Mouse (Mus musculus) ES-E14 (cell line): ENCODE measurements around the gene LTO1. TPM values are rescaled to one million over a fixed set of nuclear protein-coding genes. Genes with fewer than 3 reads are reported as not detected.

Source experiments
- DNase-seq: peaks from one replicate; pipeline ENCODE4 v3.0.0-alpha.2; 2013; ENCODE audit warnings: low read depth, low spot score
- H3K27ac ChIP-seq: 2 replicates; pipeline ENCODE4 v1.5.1; 2012; ENCODE audit warnings: low read depth, mild to moderate bottlenecking, low read length, moderate library complexity, mixed read lengths; ENCODE audit not compliant: poor library complexity, insufficient read depth, severe bottlenecking
- H3K36me3 ChIP-seq: 2 replicates; pipeline ENCODE4 v1.6.1; 2012; ENCODE audit warnings: mild to moderate bottlenecking, low read length, moderate library complexity, mixed read lengths; ENCODE audit not compliant: control insufficient read depth, poor library complexity, insufficient read depth, severe bottlenecking
- H3K4me1 ChIP-seq, 2 experiments: fragments of 150-350 bp in 1 of 2; sonication (generic) in 1 of 2; 2 replicates each; pipeline ENCODE4 v1.6.1; 2012; ENCODE audit warnings: low read length in 2 of 2, mild to moderate bottlenecking in 1 of 2, mixed read lengths in 1 of 2; ENCODE audit not compliant: control insufficient read depth in 2 of 2, insufficient read depth in 2 of 2, poor library complexity in 1 of 2
- H3K4me3 ChIP-seq, 2 experiments: fragments of 150-350 bp in 1 of 2; sonication (generic) in 1 of 2; 2 replicates each; pipeline ENCODE4 v1.5.1; 2012; ENCODE audit warnings: low read length in 2 of 2, low read depth in 1 of 2, mild to moderate bottlenecking in 1 of 2, mixed read lengths in 1 of 2; ENCODE audit not compliant: insufficient read depth in 1 of 2, poor library complexity in 1 of 2, severe bottlenecking in 1 of 2
- H3K9ac ChIP-seq: 2 replicates; pipeline ENCODE4 v1.6.1; 2012; ENCODE audit warnings: low read depth, mild to moderate bottlenecking, low read length, mixed read lengths; ENCODE audit not compliant: poor library complexity, insufficient read depth, severe bottlenecking
- H3K9me3 ChIP-seq: fragments of 150-350 bp; sonication (generic); 2 replicates; pipeline ENCODE4 v1.6.1; 2012; ENCODE audit warnings: low read depth, mild to moderate bottlenecking, low read length; ENCODE audit not compliant: control insufficient read depth, insufficient read depth
- CHD2 ChIP-seq: IDR thresholded peaks from 2 replicates; pipeline ENCODE4 v1.6.1; 2014; ENCODE audit warnings: mild to moderate bottlenecking, low read depth, low read length, inconsistent platforms
- HCFC1 ChIP-seq: IDR thresholded peaks from 2 replicates; pipeline ENCODE4 v1.6.1; 2012; ENCODE audit warnings: low read length, inconsistent platforms, borderline replicate concordance; ENCODE audit not compliant: insufficient read depth
- MAFK ChIP-seq: IDR thresholded peaks from 2 replicates; pipeline ENCODE4 v1.6.1; 2014; ENCODE audit warnings: mild to moderate bottlenecking, low read depth, low read length, inconsistent platforms; ENCODE audit not compliant: insufficient read depth
- ZC3H11A ChIP-seq: IDR thresholded peaks from 2 replicates; pipeline ENCODE4 v1.6.1; 2012; ENCODE audit warnings: low read depth, mild to moderate bottlenecking, inconsistent platforms, low read length, borderline replicate concordance
- ZNF384 ChIP-seq: IDR thresholded peaks from 2 replicates; pipeline ENCODE4 v1.6.1; 2012; ENCODE audit warnings: low read depth, low read length, inconsistent platforms
- in situ Hi-C, 2 experiments: fragments of 600-800 bp; cut with MboI; formaldehyde crosslinking; loops; one replicate each; pipeline ENCODE4 v1.15.1; 2025; ENCODE audit warnings: low sequenced_read_pairs in 2 of 2, inconsistent platforms in 1 of 2; ENCODE audit not compliant: unreplicated experiment in 2 of 2
- total RNA-seq: library from RNA; depleted of rRNA; stranded (reverse); fragments of 300-350 nt; gene quantifications from 2 replicates; pipeline ENCODE4 v1.2.3, GENCODE M21; 2012

Gene LTO1
- total RNA-seq, 1 experiment, result 23.9 TPM

- no peaks in the 10 kb centered on the region for H3K9me3 ChIP-seq
- peaks cover 0 to 2% of the 10 kb centered on the region in 2 experiments; a peak in 1 of 4 replicates for H3K4me1 ChIP-seq
- H3K36me3 ChIP-seq, result no peaks in the 10 kb centered on the region
- no peak for TF ChIP-seq HCFC1
- TF ChIP-seq MAFK, result no peak
- TF ChIP-seq ZC3H11A, result no peak
- no peak for TF ChIP-seq ZNF384
- TF ChIP-seq CHD2, result no peak
- H3K9ac ChIP-seq, result no peak overlapping the region
- H3K27ac ChIP-seq, result no peak overlapping the region
- DNase-seq, result no peak
- H3K4me3 ChIP-seq, result no peak overlapping the region
- in situ Hi-C loops, result no loop called here
Observed at GRCm38 (mm10) chr7:144970997-144971768, 56.3 kb downstream of the LTO1 start.

DNA sequence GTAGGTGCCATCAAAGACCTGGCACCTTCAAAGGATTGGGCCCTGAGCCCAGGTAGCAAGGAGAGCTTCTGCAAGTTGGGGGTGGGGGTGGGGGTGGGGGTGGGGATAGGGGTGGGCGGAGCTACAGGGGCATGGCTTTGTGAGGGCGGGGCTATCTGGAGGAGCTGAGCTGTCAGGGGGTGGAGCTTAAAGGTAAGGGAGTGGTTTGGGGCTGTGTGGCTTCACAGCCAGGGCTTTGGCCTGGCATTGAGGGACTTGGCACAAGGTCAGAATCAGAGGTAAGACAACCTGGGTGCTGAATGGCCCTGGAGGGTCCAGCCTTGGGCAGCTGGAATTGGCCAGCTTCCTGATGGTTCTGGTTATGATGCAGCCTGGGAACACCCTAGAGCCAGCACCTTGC lies 56.9 kb downstream of the LTO1 start:
- Histone ChIP-seq H3K4me1 (peaks cover 0 to 2% of the 10 kb centered on the region in 2 experiments; a peak in 1 of 4 replicates), H3K27ac (no peak overlapping the region), H3K4me3 (no peak overlapping the region), H3K36me3 (no peaks in the 10 kb centered on the region), H3K9me3 (no peaks in the 10 kb centered on the region), H3K9ac (no peak overlapping the region)
- TF ChIP-seq MAFK (no peak), HCFC1 (no peak), CHD2 (no peak), ZC3H11A (no peak), ZNF384 (no peak)
- in situ Hi-C loops, result no loop called here
- DNase-seq, result no peak

GRCm38 (mm10) chr7:144973461-144973860 lies 58.6 kb downstream of the LTO1 start:
- H3K4me3 ChIP-seq, result no peak overlapping the region
- in situ Hi-C loops, result no loop called here
- DNase-seq, result no peak
- peaks cover 0 to 2% of the 10 kb centered on the region in 2 experiments; a peak in 1 of 4 replicates for H3K4me1 ChIP-seq
- no peak overlapping the region for H3K27ac ChIP-seq
- no peak for TF ChIP-seq MAFK
- no peak for TF ChIP-seq ZC3H11A
- TF ChIP-seq HCFC1, result no peak
- no peak for TF ChIP-seq CHD2
- no peak for TF ChIP-seq ZNF384
- H3K36me3 ChIP-seq, result no peaks in the 10 kb centered on the region
- H3K9me3 ChIP-seq, result no peaks in the 10 kb centered on the region
- H3K9ac ChIP-seq, result no peak overlapping the region

DNA sequence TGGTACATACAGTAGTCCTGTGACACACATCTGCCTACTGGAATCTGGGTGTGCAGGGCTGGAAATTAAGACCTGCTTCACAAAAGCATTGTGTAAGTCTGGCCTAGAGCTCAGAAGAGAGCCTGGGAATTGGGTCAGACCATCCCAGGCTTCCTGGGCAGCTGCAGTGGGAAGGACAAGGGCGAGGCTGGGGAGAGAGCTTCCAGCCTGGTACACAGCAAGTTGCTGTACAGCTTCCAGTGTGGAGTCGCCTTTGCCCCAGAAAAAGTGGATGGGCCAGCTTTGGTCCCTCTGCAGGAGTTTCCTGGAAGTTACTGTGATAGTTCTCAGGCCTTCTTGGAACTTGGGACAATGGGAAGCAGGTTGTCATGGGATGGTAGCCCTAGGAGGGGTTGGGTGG lies 62.2 kb downstream of the LTO1 start:
- no peak overlapping the region for H3K27ac ChIP-seq
- no peaks in the 10 kb centered on the region for H3K4me1 ChIP-seq
- no peak for TF ChIP-seq HCFC1
- TF ChIP-seq CHD2, result no peak
- no peak for TF ChIP-seq ZNF384
- TF ChIP-seq ZC3H11A, result no peak
- no peak for TF ChIP-seq MAFK
- H3K4me3 ChIP-seq, result no peak overlapping the region
- H3K36me3 ChIP-seq, result no peaks in the 10 kb centered on the region
- no peaks in the 10 kb centered on the region for H3K9me3 ChIP-seq
- H3K9ac ChIP-seq, result no peak overlapping the region
- DNase-seq, result no peak
- in situ Hi-C loops, result no loop called here
